Mouse (Mus musculus) embryonic fibroblast, embryonic 13.5 days (primary cell): ENCODE measurements at regions not wholly inside any gene's neighbourhood (a gene's known extent, or its start where the extent isn't known, plus 50 kb on each side); places are given as distances from the start of the nearest gene placed in this dataset.

Experiments used
- CTCF ChIP-seq: IDR thresholded peaks from 2 replicates; pipeline ENCODE4 v1.5.1; 2011; ENCODE audit warnings: mild to moderate bottlenecking, control low read depth, low read length, moderate library complexity, borderline replicate concordance; ENCODE audit not compliant: insufficient read depth
- POLR2A ChIP-seq: IDR thresholded peaks from 2 replicates; pipeline ENCODE4 v1.6.1; 2011; ENCODE audit warnings: low read depth, mild to moderate bottlenecking, control low read depth, low read length, moderate library complexity

DNA sequence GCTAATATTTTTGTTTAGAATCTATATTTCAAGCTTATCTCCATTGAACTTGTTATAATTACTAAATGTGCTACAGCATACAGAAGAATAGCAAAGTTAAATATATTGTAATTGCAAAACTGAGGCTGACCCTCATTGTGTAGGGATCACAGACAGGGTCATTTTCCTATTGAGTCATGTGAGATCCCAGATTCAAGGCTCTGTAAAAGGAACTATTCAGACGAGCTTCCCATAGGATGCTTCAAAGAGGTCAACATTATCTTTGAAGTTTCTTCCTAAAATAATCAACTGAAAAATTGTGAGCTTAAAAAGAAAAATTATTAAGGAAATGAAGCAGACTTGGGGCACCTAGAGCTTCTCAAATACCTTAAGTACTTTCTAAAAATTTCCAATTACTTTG is 1469.5 kb upstream of the Gm8797 start:
- no peak for TF ChIP-seq POLR2A
- TF ChIP-seq CTCF = no peak
